Mouse (Mus musculus) kidney, embryonic 16.5 days (tissue): ENCODE measurements around the gene Sell. TPM values are rescaled to one million over a fixed set of nuclear protein-coding genes. Genes with fewer than 3 reads are reported as not detected.

Source experiments
- ATAC-seq: fragments of 200-750 bp; cut with Nextera tagmentation; 2 replicates; pipeline ENCODE4 v1.8.0; 2017; ENCODE audit warnings: moderate TSS enrichment; ENCODE audit not compliant: low FRiP score, low TSS enrichment
- H3K27ac ChIP-seq: fragments of 300-500 bp; sonication (generic); 2 replicates; pipeline ENCODE4 v1.5.1; 2014; ENCODE audit warnings: low read length
- H3K27me3 ChIP-seq: fragments of 300-500 bp; sonication (generic); 2 replicates; pipeline ENCODE4 v1.6.1; 2014; ENCODE audit warnings: low read length, control low read depth, mixed read lengths; ENCODE audit not compliant: insufficient read depth
- H3K36me3 ChIP-seq: fragments of 300-500 bp; sonication (generic); 2 replicates; pipeline ENCODE4 v1.6.1; 2014; ENCODE audit warnings: low read length, control low read depth, mixed read lengths; ENCODE audit not compliant: insufficient read depth
- H3K4me1 ChIP-seq: fragments of 300-500 bp; sonication (generic); 2 replicates; pipeline ENCODE4 v1.6.1; 2014; ENCODE audit warnings: low read length, control low read depth, mixed read lengths; ENCODE audit not compliant: insufficient read depth
- H3K4me2 ChIP-seq: fragments of 300-500 bp; sonication (generic); replicated peaks from 2 replicates; pipeline ENCODE4 v1.6.1; 2014; ENCODE audit warnings: low read depth, low read length
- H3K4me3 ChIP-seq: fragments of 300-500 bp; sonication (generic); 2 replicates; pipeline ENCODE4 v1.5.1; 2014; ENCODE audit warnings: mild to moderate bottlenecking, low read length
- H3K9ac ChIP-seq: fragments of 300-500 bp; sonication (generic); replicated peaks from 2 replicates; pipeline ENCODE4 v1.6.1; 2014; ENCODE audit warnings: low read length
- H3K9me3 ChIP-seq: fragments of 300-500 bp; sonication (generic); 2 replicates; pipeline ENCODE4 v1.6.1; 2016; ENCODE audit warnings: low read length, control low read depth
- WGBS: fragments of 180-500 bp; shearing (Covaris S2); extraction: QIAGEN DNeasy Blood & Tissue Kit; methylation state at CpG from one replicate; pipeline ENCODE4 v1.1.7; 2014; 5-methylcytosine and 5-hydroxymethylcytosine counted together
- polyA plus RNA-seq: library from polyadenylated mRNA; unstranded; fragments of >200 nt; fragmentation: Nextera tagmentation; extraction: Ambion mirVana; gene quantifications from 2 replicates; pipeline ENCODE4 v1.2.1, GENCODE M21; 2015

Gene Sell
- polyA plus RNA-seq, 1 experiment from 2014 or later = 0.41 TPM

DNA sequence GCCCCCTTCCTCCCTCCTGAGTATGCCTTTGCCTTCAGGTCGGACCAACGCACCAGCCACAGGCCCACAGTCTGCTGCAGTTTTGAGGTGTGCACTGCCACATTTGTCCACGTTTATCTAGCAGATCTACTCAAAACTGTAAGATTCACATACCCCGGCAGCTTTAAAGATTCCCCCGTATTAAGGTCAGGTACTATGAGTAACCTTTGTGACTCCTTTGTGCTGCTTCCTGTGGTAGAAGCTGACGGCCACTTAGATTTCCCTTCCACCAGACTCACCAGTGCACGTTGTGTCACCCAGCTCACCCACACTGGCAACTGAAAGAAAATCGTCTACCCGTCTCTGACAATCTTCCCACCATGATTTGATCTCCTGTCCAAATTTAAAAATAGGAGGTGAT, 11.3 kb downstream of the Sell start:
- no peaks in the 10 kb centered on the region for H3K9me3 ChIP-seq
- ATAC-seq = no peak
- no peak overlapping the region for H3K9ac ChIP-seq
- no peaks in the 10 kb centered on the region for H3K27me3 ChIP-seq
- H3K4me3 ChIP-seq = no peak overlapping the region
- no peaks in the 10 kb centered on the region for H3K36me3 ChIP-seq
- no peak overlapping the region for H3K4me2 ChIP-seq
- H3K27ac ChIP-seq = no peak overlapping the region
- H3K4me1 ChIP-seq = no peaks in the 10 kb centered on the region
- 87% methylated on average over 9 of the region's 9 CpGs for WGBS

DNA sequence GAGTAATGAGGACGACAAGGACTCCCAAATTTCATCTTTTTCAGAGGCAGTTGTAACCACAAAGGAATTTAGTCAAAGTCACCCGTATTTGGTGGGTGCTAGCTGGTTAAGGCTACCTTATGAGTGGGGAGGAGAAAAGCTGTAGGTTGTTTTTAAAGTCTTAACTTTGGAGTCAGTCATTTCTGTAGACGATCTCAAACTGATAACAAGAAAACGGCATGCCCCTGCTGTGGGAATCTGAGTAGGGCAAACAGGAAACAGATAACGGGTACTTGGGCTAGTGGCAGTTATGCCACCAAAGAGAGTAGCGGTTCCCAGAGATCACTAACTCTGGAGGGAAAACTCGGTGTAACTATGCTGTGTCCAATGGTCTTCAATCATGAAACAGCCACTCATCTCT, 12.0 kb downstream of the Sell start:
- H3K9ac ChIP-seq = no peak overlapping the region
- H3K4me2 ChIP-seq = no peak overlapping the region
- ATAC-seq = no peak
- H3K4me3 ChIP-seq = no peak overlapping the region
- H3K27me3 ChIP-seq = no peaks in the 10 kb centered on the region
- H3K27ac ChIP-seq = no peak overlapping the region
- no peaks in the 10 kb centered on the region for H3K36me3 ChIP-seq
- no peaks in the 10 kb centered on the region for H3K9me3 ChIP-seq
- 81% methylated on average over 7 of the region's 7 CpGs for WGBS
- no peaks in the 10 kb centered on the region for H3K4me1 ChIP-seq

DNA sequence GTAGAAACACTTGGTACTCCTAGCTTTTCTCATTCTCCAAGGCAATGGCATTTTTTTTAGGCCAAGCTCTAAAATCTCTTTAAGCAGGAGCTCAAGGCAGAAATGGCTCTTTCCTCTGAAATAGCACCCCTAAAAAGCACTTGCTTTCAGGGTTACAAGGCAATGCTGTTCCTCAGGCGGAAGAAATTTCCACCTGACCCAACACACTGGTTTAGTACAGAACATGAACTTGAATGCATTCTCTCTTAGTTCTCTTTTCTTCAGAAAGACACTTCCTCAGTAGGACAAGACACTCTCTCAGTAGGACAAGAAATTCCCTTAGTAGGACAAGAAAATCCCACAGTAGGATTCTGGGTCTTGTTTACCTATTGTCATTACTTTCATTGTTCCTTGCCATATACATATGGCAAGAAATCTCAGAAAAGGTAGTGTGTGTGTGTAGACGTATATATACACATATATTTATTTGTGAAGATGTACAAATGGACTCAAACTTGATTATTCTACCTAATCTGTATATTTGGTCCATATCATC, 12.9 kb downstream of the Sell start:
- H3K9me3 ChIP-seq = no peaks in the 10 kb centered on the region
- WGBS = 92% methylated on average over 2 of the region's 2 CpGs
- no peaks in the 10 kb centered on the region for H3K36me3 ChIP-seq
- H3K4me3 ChIP-seq = no peak overlapping the region
- no peak overlapping the region for H3K27ac ChIP-seq
- no peak for ATAC-seq
- no peak overlapping the region for H3K9ac ChIP-seq
- no peaks in the 10 kb centered on the region for H3K4me1 ChIP-seq
- H3K4me2 ChIP-seq = no peak overlapping the region
- no peaks in the 10 kb centered on the region for H3K27me3 ChIP-seq

DNA sequence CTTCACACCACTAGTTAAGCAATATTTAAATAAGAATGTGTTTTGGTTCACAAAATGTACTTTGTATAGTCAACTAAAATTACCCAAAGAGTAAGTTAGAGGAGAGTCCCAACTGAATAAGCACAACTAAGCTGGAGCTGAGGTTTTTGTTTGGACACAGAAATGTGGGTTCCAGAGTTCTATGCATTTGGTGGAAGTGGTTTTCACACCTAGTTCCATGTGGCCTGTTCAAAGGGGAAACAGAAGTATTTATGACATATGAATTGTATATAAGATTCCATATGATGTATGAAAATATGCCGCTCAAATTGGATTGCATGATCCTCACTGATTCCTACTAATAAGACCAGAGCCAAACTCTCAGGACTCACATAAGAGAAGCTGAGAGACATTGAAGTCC, 13.6 kb downstream of the Sell start:
- no peaks in the 10 kb centered on the region for H3K4me1 ChIP-seq
- H3K9me3 ChIP-seq = no peaks in the 10 kb centered on the region
- ATAC-seq = no peak
- H3K36me3 ChIP-seq = no peaks in the 10 kb centered on the region
- no peaks in the 10 kb centered on the region for H3K27me3 ChIP-seq
- no peak overlapping the region for H3K4me3 ChIP-seq
- WGBS = 90% methylated on average over 1 of the region's 1 CpGs
- no peak overlapping the region for H3K4me2 ChIP-seq
- no peak overlapping the region for H3K27ac ChIP-seq
- no peak overlapping the region for H3K9ac ChIP-seq

DNA sequence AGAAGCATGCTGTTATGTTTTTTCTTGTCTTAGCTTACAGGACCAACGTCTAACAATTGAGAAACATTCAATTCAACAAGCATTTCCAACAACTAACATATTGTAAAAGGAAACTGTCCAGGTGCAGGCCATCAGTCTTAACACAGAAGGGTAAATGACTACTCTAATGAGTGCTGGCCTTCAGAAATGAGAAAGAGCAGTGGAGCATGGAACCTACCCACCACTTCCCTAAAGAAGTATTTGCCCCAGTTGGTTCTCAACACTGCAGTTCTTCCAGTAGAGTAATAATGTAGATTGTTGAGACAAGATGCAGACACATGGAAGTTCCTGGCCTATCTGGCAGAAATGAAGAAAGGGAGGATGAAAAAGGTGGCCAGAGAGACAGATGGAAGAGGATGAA, 14.7 kb downstream of the Sell start:
- ATAC-seq = no peak
- no peak overlapping the region for H3K4me2 ChIP-seq
- no peak overlapping the region for H3K4me3 ChIP-seq
- no peak overlapping the region for H3K27ac ChIP-seq
- 35% methylated on average over 1 of the region's 1 CpGs for WGBS
- no peaks in the 10 kb centered on the region for H3K27me3 ChIP-seq
- no peaks in the 10 kb centered on the region for H3K4me1 ChIP-seq
- no peaks in the 10 kb centered on the region for H3K9me3 ChIP-seq
- no peak overlapping the region for H3K9ac ChIP-seq
- H3K36me3 ChIP-seq = no peaks in the 10 kb centered on the region

DNA sequence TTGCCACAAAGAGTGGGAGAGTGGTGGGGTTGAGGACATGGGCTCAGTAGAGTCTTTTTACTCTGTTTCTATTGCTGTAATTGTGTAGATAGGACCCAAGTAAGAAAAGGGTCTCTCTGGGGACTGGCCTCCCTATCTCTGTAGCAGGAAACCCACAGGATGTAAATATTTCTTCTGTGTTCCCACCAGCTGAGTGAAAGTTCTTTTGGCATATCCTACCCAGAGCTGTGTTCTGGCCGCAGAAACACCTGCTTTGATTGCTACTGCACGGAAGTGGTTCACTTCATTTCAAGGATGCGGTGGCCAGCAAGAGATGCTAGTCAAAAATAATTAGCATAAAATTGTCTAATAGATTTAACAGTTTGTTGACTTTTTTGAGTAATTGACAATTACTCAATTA, 15.2 kb downstream of the Sell start:
- no peaks in the 10 kb centered on the region for H3K4me1 ChIP-seq
- H3K4me2 ChIP-seq = no peak overlapping the region
- no peak for ATAC-seq
- no peak overlapping the region for H3K4me3 ChIP-seq
- H3K36me3 ChIP-seq = no peaks in the 10 kb centered on the region
- H3K9me3 ChIP-seq = no peaks in the 10 kb centered on the region
- no peaks in the 10 kb centered on the region for H3K27me3 ChIP-seq
- no peak overlapping the region for H3K9ac ChIP-seq
- WGBS = 89% methylated on average over 3 of the region's 3 CpGs
- H3K27ac ChIP-seq = no peak overlapping the region

DNA sequence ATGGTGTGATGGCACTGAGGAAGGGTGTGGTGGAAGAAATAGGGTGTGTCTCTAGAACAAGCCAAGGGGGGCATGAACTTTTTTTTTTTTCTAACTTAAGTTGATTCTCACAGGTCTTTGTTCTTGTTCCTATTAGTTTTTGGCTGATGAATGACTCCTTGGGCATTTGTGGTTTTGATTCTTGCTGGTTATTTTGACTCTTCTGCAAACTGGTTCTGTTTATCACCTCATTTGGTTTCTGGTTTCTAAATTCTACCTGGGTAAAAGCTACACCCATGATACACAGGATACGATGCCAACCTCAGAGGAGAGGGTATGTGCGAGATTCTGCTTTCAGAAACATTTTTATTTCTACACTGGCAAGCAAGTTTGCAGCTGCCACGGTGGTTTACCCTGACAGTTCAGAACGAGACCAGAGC, 16.6 kb downstream of the Sell start:
- ATAC-seq = no peak
- H3K4me2 ChIP-seq = no peak overlapping the region
- WGBS = 84% methylated on average over 4 of the region's 4 CpGs

DNA sequence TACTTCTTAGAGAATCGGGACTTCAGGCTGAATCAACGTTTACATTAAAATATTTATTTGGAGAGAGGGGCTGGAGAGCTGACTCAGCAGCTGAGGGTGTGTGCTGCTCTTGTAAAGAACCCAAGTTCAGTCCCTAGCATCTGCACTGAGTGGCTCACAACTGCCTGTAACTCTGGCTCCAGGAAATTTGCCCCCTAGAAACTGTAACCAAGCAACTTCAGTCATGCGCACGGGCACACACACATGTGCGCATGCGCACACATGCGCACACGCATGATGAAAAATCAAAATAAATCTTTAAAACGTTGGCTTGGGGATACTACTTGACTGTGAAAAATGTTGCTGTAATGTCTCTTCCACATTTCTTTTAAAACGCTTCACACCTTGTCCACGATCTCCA, 17.3 kb downstream of the Sell start:
- Histone ChIP-seq H3K4me3 (no peak overlapping the region), H3K4me2 (no peak overlapping the region), H3K27me3 (no peaks in the 10 kb centered on the region), H3K4me1 (no peaks in the 10 kb centered on the region), H3K9ac (no peak overlapping the region), H3K27ac (no peak overlapping the region), H3K36me3 (no peaks in the 10 kb centered on the region), H3K9me3 (no peaks in the 10 kb centered on the region)
- whole genome bisulfite sequencing = 83% methylated on average over 11 of the region's 11 CpGs
- no peak for ATAC-seq

More for the DNA sequence above, 16.6 kb downstream of the Sell start:
- Histone ChIP-seq H3K27ac (no peak overlapping the region), H3K27me3 (no peaks in the 10 kb centered on the region), H3K4me1 (no peaks in the 10 kb centered on the region), H3K9ac (no peak overlapping the region), H3K9me3 (no peaks in the 10 kb centered on the region), H3K4me3 (no peak overlapping the region), H3K36me3 (no peaks in the 10 kb centered on the region)

DNA sequence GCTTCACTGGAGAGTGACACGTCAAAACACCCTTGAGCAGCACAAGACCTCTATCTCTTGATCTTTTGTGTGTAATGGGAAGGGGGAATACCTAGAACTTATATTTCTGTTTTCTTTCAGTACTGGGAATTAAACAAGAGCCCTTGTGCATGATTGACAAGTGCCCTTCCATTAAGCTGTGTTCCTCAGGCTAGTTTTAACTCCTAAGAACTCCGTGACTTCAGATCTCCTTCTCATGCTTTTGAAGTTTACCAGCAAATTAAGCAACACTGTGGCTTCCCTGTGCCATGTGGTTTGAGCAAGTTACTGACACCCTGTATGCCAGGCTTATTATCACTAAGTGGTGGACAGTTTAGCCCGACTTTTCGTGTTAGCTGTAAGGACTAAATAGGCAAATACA, 21.3 kb downstream of the Sell start:
- Histone ChIP-seq H3K27ac (no peak overlapping the region), H3K4me2 (no peak overlapping the region), H3K9me3 (no peaks in the 10 kb centered on the region), H3K9ac (no peak overlapping the region), H3K4me1 (no peaks in the 10 kb centered on the region), H3K27me3 (no peaks in the 10 kb centered on the region), H3K4me3 (no peak overlapping the region), H3K36me3 (no peaks in the 10 kb centered on the region)
- no peak for ATAC-seq
- WGBS = 87% methylated on average over 4 of the region's 4 CpGs

DNA sequence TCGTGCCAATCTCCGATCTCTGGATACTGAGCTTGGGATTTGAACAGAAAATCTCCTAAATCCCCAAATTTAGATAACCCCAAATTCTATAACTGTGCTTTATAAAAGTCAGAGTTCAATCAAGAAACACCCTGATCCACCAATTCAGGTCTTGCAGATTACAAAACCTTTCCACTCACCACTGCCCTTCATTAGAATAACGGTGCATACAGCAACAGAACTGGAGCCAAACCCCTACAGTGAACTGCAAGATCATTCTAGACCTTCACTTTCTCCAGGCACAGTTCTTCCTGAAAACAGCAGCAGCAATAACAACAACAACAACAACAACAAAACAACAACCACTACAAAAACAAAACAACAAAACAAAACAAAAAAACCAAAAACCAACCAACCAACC, 25.0 kb downstream of the Sell start:
- Histone ChIP-seq H3K9ac (no peak overlapping the region), H3K9me3 (no peaks in the 10 kb centered on the region), H3K27ac (no peak overlapping the region), H3K36me3 (no peaks in the 10 kb centered on the region), H3K4me2 (no peak overlapping the region), H3K4me3 (no peak overlapping the region), H3K27me3 (no peaks in the 10 kb centered on the region), H3K4me1 (no peaks in the 10 kb centered on the region)
- 89% methylated on average over 3 of the region's 3 CpGs for WGBS
- no peak for ATAC-seq

DNA sequence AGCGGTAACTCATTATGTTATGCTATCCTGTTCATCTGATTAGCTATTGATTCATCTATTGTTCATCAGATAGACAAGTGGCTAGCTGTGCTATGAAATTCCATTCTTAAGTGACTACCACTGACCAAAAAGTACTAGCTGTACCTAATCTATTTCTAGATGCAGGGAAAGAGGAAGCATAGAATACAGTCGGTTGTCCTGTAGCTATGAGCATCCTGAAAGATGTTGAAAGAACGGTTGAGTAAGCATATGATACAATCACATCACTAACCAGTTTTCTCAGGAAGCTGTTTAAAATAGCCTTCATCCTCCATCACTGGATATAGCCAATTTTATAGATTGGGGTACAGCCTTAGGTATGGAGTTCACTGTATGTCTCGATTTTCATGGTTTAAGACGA, 26.1 kb downstream of the Sell start:
- Histone ChIP-seq H3K27me3 (no peaks in the 10 kb centered on the region), H3K4me2 (no peak overlapping the region), H3K9ac (no peak overlapping the region), H3K4me3 (no peak overlapping the region), H3K36me3 (no peaks in the 10 kb centered on the region), H3K27ac (no peak overlapping the region), H3K4me1 (no peaks in the 10 kb centered on the region), H3K9me3 (no peaks in the 10 kb centered on the region)
- WGBS = 91% methylated on average over 5 of the region's 5 CpGs
- no peak for ATAC-seq
